Mouse (Mus musculus) G1E-ER4 (cell line): Measurements from ENCODE around the gene Scrn3. TPM values are rescaled to one million over a fixed set of nuclear protein-coding genes. Genes with fewer than 3 reads are reported as not detected.

Experiments used
- GATA1 ChIP-seq: IDR thresholded peaks from one replicate; pipeline ENCODE4 v1.8.0; 2012; ENCODE audit warnings: low read length, inconsistent platforms
- polyA plus RNA-seq: library from polyadenylated mRNA; stranded (reverse); fragments of >175 nt; gene quantifications from 2 replicates; pipeline ENCODE4 v1.2.3, GENCODE M21; 2012

Scrn3 gene
- 0.87 and 1.2 TPM in 2 replicates for polyA plus RNA-seq

- TF ChIP-seq GATA1, result no peak
These were observed at the start of gene Scrn3, which contains the start of gene Cir1 for GRCm38 (mm10) chr2:73312152-73313116. Gene Scrn3 (plus strand): TSS chr2:73312601. Gene Cir1 (minus strand): TSS chr2:73312701.

GRCm38 (mm10) chr2:73263172-73263765, 49.1 kb upstream of the Scrn3 start:
- no peak for TF ChIP-seq GATA1

- no peak for TF ChIP-seq GATA1
These were observed 48.4 kb upstream of the Scrn3 start for GRCm38 (mm10) chr2:73263794-73264610.

GRCm38 (mm10) chr2:73264611-73265195, 47.7 kb upstream of the Scrn3 start:
- TF ChIP-seq GATA1, result no peak

GRCm38 (mm10) chr2:73266011-73266410, 46.4 kb upstream of the Scrn3 start:
- no peak for TF ChIP-seq GATA1

- no peak for TF ChIP-seq GATA1
These were observed 45.8 kb upstream of the Scrn3 start for GRCm38 (mm10) chr2:73266623-73267022.

- TF ChIP-seq GATA1, result no peak
These were observed 45.2 kb upstream of the Scrn3 start for GRCm38 (mm10) chr2:73267231-73267630.

GRCm38 (mm10) chr2:73267818-73268217, 44.6 kb upstream of the Scrn3 start:
- TF ChIP-seq GATA1, result no peak

- TF ChIP-seq GATA1, result no peak
These were observed 44.1 kb upstream of the Scrn3 start for GRCm38 (mm10) chr2:73268281-73268680.

GRCm38 (mm10) chr2:73268836-73269395, 43.5 kb upstream of the Scrn3 start:
- TF ChIP-seq GATA1, result no peak

- no peak for TF ChIP-seq GATA1
These were observed 42.7 kb upstream of the Scrn3 start for GRCm38 (mm10) chr2:73269666-73270065.

GRCm38 (mm10) chr2:73270071-73270592, 42.3 kb upstream of the Scrn3 start:
- no peak for TF ChIP-seq GATA1

- no peak for TF ChIP-seq GATA1
These were observed 41.6 kb upstream of the Scrn3 start for GRCm38 (mm10) chr2:73270593-73271458.
